Mouse (Mus musculus) CH12.LX (cell line): ENCODE results near the gene Ldah. TPM values are rescaled to one million over a fixed set of nuclear protein-coding genes. Genes with fewer than 3 reads are reported as not detected.

Experiments used
- DNase-seq: peaks from one replicate; pipeline ENCODE4 v3.0.0-alpha.2; 2013; ENCODE audit errors: extremely low read depth
- H3K27ac ChIP-seq: 2 replicates; pipeline ENCODE4 v1.5.1; 2012; ENCODE audit warnings: low read depth, mild to moderate bottlenecking, control low read depth, moderate library complexity; ENCODE audit not compliant: insufficient read depth
- H3K27me3 ChIP-seq: replicated peaks from 2 replicates; pipeline ENCODE3; 2012; ENCODE audit warnings: inconsistent platforms
- H3K36me3 ChIP-seq, 2 experiments: replicated peaks in 1 of 2; 2 replicates each; pipeline versions ENCODE3 to v1.6.1; 2012; ENCODE audit warnings: inconsistent platforms in 1 of 2, low read length in 1 of 2, mild to moderate bottlenecking in 1 of 2, mixed read lengths in 1 of 2, moderate library complexity in 1 of 2; ENCODE audit not compliant: control insufficient read depth in 1 of 2, insufficient read depth in 1 of 2
- H3K4me1 ChIP-seq, 2 experiments: 2 replicates each; pipeline ENCODE4 v1.6.1; 2012; ENCODE audit warnings: inconsistent platforms in 1 of 2, moderate library complexity in 1 of 2; ENCODE audit not compliant: insufficient read depth in 2 of 2, control insufficient read depth in 1 of 2
- H3K4me2 ChIP-seq: 2 replicates; pipeline ENCODE4 v1.6.1; 2012; ENCODE audit warnings: low read depth, mild to moderate bottlenecking, control low read depth; ENCODE audit not compliant: poor library complexity, insufficient read depth, severe bottlenecking
- H3K4me3 ChIP-seq, 3 experiments: fragments of 150-350 bp in 1 of 3; sonication (generic) in 1 of 3; replicated peaks in 1 of 3; 2 replicates each; pipeline versions ENCODE3 to v1.5.1; 2011 to 2012; ENCODE audit warnings: low read depth in 2 of 3, low read length in 2 of 3, mild to moderate bottlenecking in 2 of 3, moderate library complexity in 2 of 3, control low read depth in 1 of 3, improper control_type of control experiment in 1 of 3, inconsistent platforms in 1 of 3, mixed read lengths in 1 of 3; ENCODE audit not compliant: poor library complexity in 1 of 3
- H3K79me2 ChIP-seq: replicated peaks from 2 replicates; pipeline ENCODE4 v1.6.1; 2012; ENCODE audit warnings: mild to moderate bottlenecking, moderate library complexity; ENCODE audit not compliant: control insufficient read depth, poor library complexity, insufficient read depth, severe bottlenecking; ENCODE audit errors: extremely low read depth
- H3K9ac ChIP-seq: 2 replicates; pipeline ENCODE4 v1.6.1; 2012; ENCODE audit warnings: low read depth, mild to moderate bottlenecking, control low read depth, moderate library complexity; ENCODE audit not compliant: insufficient read depth
- H3K9me3 ChIP-seq: replicated peaks from 2 replicates; pipeline ENCODE3; 2012; ENCODE audit warnings: low read length, inconsistent platforms, mixed read lengths
- BHLHE40 ChIP-seq: IDR thresholded peaks from 2 replicates; pipeline ENCODE4 v1.6.1; 2011; ENCODE audit warnings: mild to moderate bottlenecking, low read depth, low read length, improper control_type of control experiment
- CTCF ChIP-seq, 2 experiments: IDR thresholded peaks in 1 of 2; conservative IDR thresholded peaks in 1 of 2; 2 replicates each; pipeline ENCODE4 v1.5.1; 2011 to 2012; ENCODE audit warnings: low read depth in 2 of 2, low read length in 2 of 2, improper control_type of control experiment in 1 of 2, inconsistent platforms in 1 of 2, mild to moderate bottlenecking in 1 of 2, moderate library complexity in 1 of 2
- E2F4 ChIP-seq: IDR thresholded peaks from 2 replicates; pipeline ENCODE4 v1.6.1; 2011; ENCODE audit warnings: low read depth, low read length, improper control_type of control experiment; ENCODE audit not compliant: insufficient replicate concordance
- EP300 ChIP-seq: IDR thresholded peaks from 2 replicates; pipeline ENCODE4 v1.6.1; 2011; ENCODE audit warnings: low read length, improper control_type of control experiment
- ETS1 ChIP-seq: conservative IDR thresholded peaks from 2 replicates; pipeline ENCODE4 v1.6.1; 2012; ENCODE audit warnings: low read depth, mild to moderate bottlenecking, inconsistent platforms, low read length, improper control_type of control experiment, moderate library complexity
- HCFC1 ChIP-seq: IDR thresholded peaks from 2 replicates; pipeline ENCODE4 v1.6.1; 2012; ENCODE audit warnings: low read depth, mild to moderate bottlenecking, inconsistent platforms, low read length, improper control_type of control experiment
- IRF4 ChIP-seq: IDR thresholded peaks from 2 replicates; pipeline ENCODE4 v1.6.1; 2014; ENCODE audit warnings: low read depth, mild to moderate bottlenecking, inconsistent platforms, low read length, improper control_type of control experiment
- JUND ChIP-seq: conservative IDR thresholded peaks from 2 replicates; pipeline ENCODE4 v1.6.1; 2011; ENCODE audit warnings: low read depth, low read length, improper control_type of control experiment
- KAT2A ChIP-seq: IDR thresholded peaks from 2 replicates; pipeline ENCODE4 v1.6.1; 2012; ENCODE audit warnings: low read length, improper control_type of control experiment, inconsistent platforms; ENCODE audit not compliant: insufficient replicate concordance
- MYC ChIP-seq: IDR thresholded peaks from 2 replicates; pipeline ENCODE4 v1.6.1; 2011; ENCODE audit warnings: low read depth, mild to moderate bottlenecking, improper control_type of control experiment, low read length
- NELFE ChIP-seq: IDR thresholded peaks from 2 replicates; pipeline ENCODE4 v1.6.1; 2011; ENCODE audit warnings: low read depth, low read length, improper control_type of control experiment
- NRF1 ChIP-seq: IDR thresholded peaks from 2 replicates; pipeline ENCODE4 v1.6.1; 2014; ENCODE audit warnings: low read depth, mild to moderate bottlenecking, inconsistent platforms, low read length, improper control_type of control experiment, moderate library complexity
- PAX5 ChIP-seq: IDR thresholded peaks from 2 replicates; pipeline ENCODE4 v1.6.1; 2012; ENCODE audit warnings: low read length, inconsistent platforms, mixed read lengths
- POLR2A ChIP-seq: IDR thresholded peaks from 2 replicates; pipeline ENCODE4 v1.6.1; 2011; ENCODE audit warnings: low read depth, mild to moderate bottlenecking, improper control_type of control experiment, low read length
- POLR2AphosphoS2 ChIP-seq: IDR thresholded peaks from 2 replicates; pipeline ENCODE4 v1.6.1; 2011; ENCODE audit warnings: low read depth, low read length, improper control_type of control experiment
- RCOR1 ChIP-seq: conservative IDR thresholded peaks from 2 replicates; pipeline ENCODE4 v1.6.1; 2012; ENCODE audit warnings: low read depth, mild to moderate bottlenecking, inconsistent platforms, low read length, improper control_type of control experiment
- SMC3 ChIP-seq: IDR thresholded peaks from 2 replicates; pipeline ENCODE4 v1.6.1; 2011; ENCODE audit warnings: low read depth, low read length, improper control_type of control experiment
- TCF12 ChIP-seq: IDR thresholded peaks from 2 replicates; pipeline ENCODE4 v1.6.1; 2014; ENCODE audit warnings: low read depth, mild to moderate bottlenecking, inconsistent platforms, low read length, improper control_type of control experiment
- USF1 ChIP-seq: IDR thresholded peaks from 2 replicates; pipeline ENCODE4 v1.6.1; 2014; ENCODE audit warnings: low read depth, mild to moderate bottlenecking, inconsistent platforms, low read length, improper control_type of control experiment
- ZC3H11A ChIP-seq: IDR thresholded peaks from 2 replicates; pipeline ENCODE4 v1.6.1; 2012; ENCODE audit warnings: low read depth, mild to moderate bottlenecking, inconsistent platforms, low read length, improper control_type of control experiment
- ZKSCAN1 ChIP-seq: IDR thresholded peaks from 2 replicates; pipeline ENCODE4 v1.6.1; 2012; ENCODE audit warnings: low read depth, inconsistent platforms, low read length, improper control_type of control experiment, borderline replicate concordance
- ZMIZ1 ChIP-seq: IDR thresholded peaks from 2 replicates; pipeline ENCODE4 v1.6.1; 2012; ENCODE audit warnings: low read depth, mild to moderate bottlenecking, inconsistent platforms, low read length, improper control_type of control experiment
- dilution Hi-C: fragments of 300-500 bp; cut with MboI; formaldehyde crosslinking; loops from 2 replicates; pipeline ENCODE4 v1.14.3; 2020; ENCODE audit warnings: low sequenced_read_pairs; ENCODE audit not compliant: extremely low pct_unique_long_range_greater_than_20kb, extremely low pct_ligation_motif_present
- in situ Hi-C: fragments of 300-500 bp; cut with MboI; formaldehyde crosslinking; loops from 3 replicates; pipeline ENCODE4 v1.14.3; 2019; ENCODE audit warnings: low sequenced_read_pairs, low pct_ligation_motif_present, low pct_unique_long_range_greater_than_20kb, mixed read lengths
- polyA plus RNA-seq: library from polyadenylated mRNA; unstranded; fragments of >175 nt; gene quantifications from 2 replicates; pipeline ENCODE4 v1.2.1, GENCODE M21; 2012; ENCODE audit warnings: low read depth; ENCODE audit not compliant: insufficient read length
- total RNA-seq, 2 experiments: library from RNA; depleted of rRNA; stranded (reverse); fragments of 300-350 nt in 1 of 2; fragments of >200 nt in 1 of 2; gene quantifications; 2 replicates each; pipeline ENCODE4 v1.2.3; 2012 to 2014

Ldah gene
- total and polyA plus RNA-seq, 3 experiments = 18.2 to 41.5 (median 34.5) TPM

DNA sequence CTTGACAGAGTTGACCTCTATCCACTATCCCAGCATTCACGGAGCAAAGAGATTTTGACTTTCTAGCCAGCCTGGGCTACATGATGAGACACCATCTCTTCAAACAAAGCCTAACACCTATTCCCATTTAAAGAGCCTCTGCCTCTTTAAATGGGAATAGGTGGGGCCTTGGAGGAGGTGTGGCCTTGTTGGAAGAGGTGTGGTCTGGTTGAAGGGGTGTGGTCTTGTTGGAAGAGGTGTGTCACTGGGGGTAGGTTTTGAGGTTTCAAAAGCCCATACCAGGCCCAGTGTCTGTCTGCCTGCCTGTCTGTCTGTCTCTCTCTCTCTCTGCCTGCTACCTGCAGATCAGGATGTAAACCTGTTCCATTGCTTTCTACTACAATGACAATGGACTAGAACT is 99.0 kb downstream of the Ldah start:
- H3K79me2 ChIP-seq = no peaks in the 10 kb centered on the region
- H3K4me1 ChIP-seq = peaks cover 2 to 11% of the 10 kb centered on the region in 2 experiments; a peak in 3 of 4 replicates
- H3K4me3 ChIP-seq = no peak overlapping the region
- no peak overlapping the region for H3K9ac ChIP-seq
- TF ChIP-seq ZC3H11A (no peak), PAX5 (no peak), IRF4 (no peak)
- DNase-seq = peak; percentile 59
- dilution Hi-C loops (no loop called here), in situ Hi-C loops (loop anchor here (10.0 to 25.0 kb wide), 2 partner anchors 322 to 705 kb away; no protein-coding TSS in a partner anchor)
- H3K9me3 ChIP-seq = no peaks in the 10 kb centered on the region
- no peak overlapping the region for H3K4me2 ChIP-seq
- no peak overlapping the region for H3K27ac ChIP-seq
- H3K36me3 ChIP-seq = no peaks in the 10 kb centered on the region
- peaks cover 9% of the 10 kb centered on the region for H3K27me3 ChIP-seq

- in situ Hi-C loops = loop anchor here (25.0 kb wide), 1 partner anchor 701 kb away; no protein-coding TSS in a partner anchor
- peaks cover 11 to 30% of the 10 kb centered on the region in 2 experiments for H3K4me1 ChIP-seq
- dilution Hi-C loops = no loop called here
Observed at GRCm38 (mm10) chr12:8310992-8311391, 103.1 kb downstream of the Ldah start.

DNA sequence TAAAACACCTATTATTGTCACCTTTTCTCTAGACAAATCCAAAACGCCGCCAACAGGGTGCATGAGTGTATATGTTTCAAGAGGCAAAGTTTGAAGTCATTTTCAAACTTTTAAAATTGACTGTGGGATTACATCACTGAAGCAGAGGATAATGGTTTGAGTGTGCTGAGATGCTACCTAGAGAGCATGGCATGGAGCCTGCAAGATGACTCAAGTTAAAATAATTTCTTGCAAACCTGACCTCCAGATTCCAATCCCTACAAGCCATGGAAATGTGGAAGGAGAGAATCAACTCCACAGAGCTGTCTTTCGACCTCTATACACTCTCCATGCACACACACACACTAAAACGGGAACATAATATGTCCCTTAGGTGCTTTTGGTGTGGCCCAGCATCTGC is 104.4 kb downstream of the Ldah start:
- in situ Hi-C loops (loop anchor here (25.0 kb wide), 1 partner anchor 700 kb away; no protein-coding TSS in a partner anchor), dilution Hi-C loops (no loop called here)
- Histone ChIP-seq H3K79me2 (no peaks in the 10 kb centered on the region), H3K4me2 (no peak overlapping the region), H3K36me3 (peaks cover 0 to 26% of the 10 kb centered on the region in 2 experiments), H3K9me3 (no peaks in the 10 kb centered on the region), H3K9ac (no peak overlapping the region), H3K4me1 (peaks cover 11 to 20% of the 10 kb centered on the region in 2 experiments), H3K27ac (no peak overlapping the region), H3K4me3 (no peak overlapping the region), H3K27me3 (peaks cover 9% of the 10 kb centered on the region)
- no peak for DNase-seq
- TF ChIP-seq NRF1 (no peak), EP300 (no peak), POLR2A (no peak), POLR2AphosphoS2 (no peak), IRF4 (no peak), E2F4 (no peak), JUND (no peak), BHLHE40 (no peak), ETS1 (no peak), MYC (no peak), SMC3 (no peak), RCOR1 (no peak), CTCF (conservative IDR thresholded peaks at IDR 0.05 in 1 of 2, IDR thresholded peaks at IDR 0.05 in 1 of 2; ENCODE audit: low read depth in 2 of 2, low read length in 2 of 2) (no peak), KAT2A (no peak), HCFC1 (no peak), TCF12 (no peak), USF1 (no peak)

More at GRCm38 (mm10) chr12:8310992-8311391, 103.1 kb downstream of the Ldah start:
- no peaks in the 10 kb centered on the region for H3K9me3 ChIP-seq
- no peak overlapping the region for H3K9ac ChIP-seq
- no peak overlapping the region for H3K4me3 ChIP-seq
- peaks cover 0 to 15% of the 10 kb centered on the region in 2 experiments for H3K36me3 ChIP-seq
- H3K79me2 ChIP-seq = no peaks in the 10 kb centered on the region
- H3K27me3 ChIP-seq = peaks cover 9% of the 10 kb centered on the region
- TF ChIP-seq NELFE = no peak
- no peak for TF ChIP-seq PAX5
- TF ChIP-seq ZKSCAN1 = no peak
- TF ChIP-seq ZMIZ1 = no peak
- TF ChIP-seq HCFC1 = no peak
- H3K27ac ChIP-seq = no peak overlapping the region
- H3K4me2 ChIP-seq = no peak overlapping the region
- DNase-seq = no peak
